Mouse (Mus musculus) forebrain, embryonic 10.5 days (tissue): ENCODE results near the gene Nagpa. TPM values are rescaled to one million over a fixed set of nuclear protein-coding genes. Genes with fewer than 3 reads are reported as not detected.
A peak's percentile ranks its signal among the peaks of the same experiment; 100 is the strongest.
"Not testable (repeated sequence)": the region's sequence is repeated elsewhere in the genome, so short reads cannot be mapped to it uniquely, and the experiment has no call there.

Experiments used
- DNase-seq: peaks from one replicate; pipeline ENCODE4 v3.0.0-alpha.2; 2017; ENCODE audit warnings: low spot score; ENCODE audit errors: extremely low spot score
- H3K27ac ChIP-seq: fragments of 300-500 bp; sonication (generic); 2 replicates; pipeline ENCODE4 v1.5.1; 2016; ENCODE audit warnings: mild to moderate bottlenecking
- H3K27me3 ChIP-seq: fragments of 300-500 bp; sonication (generic); 2 replicates; pipeline ENCODE4 v1.6.1; 2016; ENCODE audit warnings: mild to moderate bottlenecking; ENCODE audit not compliant: poor library complexity, severe bottlenecking
- H3K36me3 ChIP-seq: fragments of 300-500 bp; sonication (generic); replicated peaks from 2 replicates; pipeline ENCODE4 v1.6.1; 2016; ENCODE audit warnings: mild to moderate bottlenecking, moderate library complexity
- H3K4me1 ChIP-seq: fragments of 300-500 bp; sonication (generic); 2 replicates; pipeline ENCODE4 v1.6.1; 2016
- H3K4me3 ChIP-seq: fragments of 300-500 bp; sonication (generic); 2 replicates; pipeline ENCODE4 v1.5.1; 2016; ENCODE audit warnings: mild to moderate bottlenecking, moderate library complexity
- H3K9me3 ChIP-seq: fragments of 300-500 bp; sonication (generic); 2 replicates; pipeline ENCODE4 v1.6.1; 2016; ENCODE audit warnings: mild to moderate bottlenecking, moderate library complexity
- WGBS: fragments of 180-500 bp; shearing (Covaris S2); methylation state at CpG from one replicate; pipeline ENCODE4 v1.1.7; 2016; 5-methylcytosine and 5-hydroxymethylcytosine counted together
- polyA plus RNA-seq: library from polyadenylated mRNA; unstranded; fragments of >200 nt; fragmentation: Nextera tagmentation; extraction: Ambion mirVana; gene quantifications from 2 replicates; pipeline ENCODE4 v1.2.1, GENCODE M21; 2016

Nagpa gene
- 15.8 and 17.8 TPM in 2 replicates for polyA plus RNA-seq

GRCm38 (mm10) chr16:5203668-5204433 is at the start of gene Nagpa:
Gene Nagpa, minus strand, starts transcription at chr16:5204012.
- Histone ChIP-seq H3K4me1 (peaks cover 15% of the 10 kb centered on the region), H3K27ac (peak within 1 kb of the TSS; percentile 81)

DNA sequence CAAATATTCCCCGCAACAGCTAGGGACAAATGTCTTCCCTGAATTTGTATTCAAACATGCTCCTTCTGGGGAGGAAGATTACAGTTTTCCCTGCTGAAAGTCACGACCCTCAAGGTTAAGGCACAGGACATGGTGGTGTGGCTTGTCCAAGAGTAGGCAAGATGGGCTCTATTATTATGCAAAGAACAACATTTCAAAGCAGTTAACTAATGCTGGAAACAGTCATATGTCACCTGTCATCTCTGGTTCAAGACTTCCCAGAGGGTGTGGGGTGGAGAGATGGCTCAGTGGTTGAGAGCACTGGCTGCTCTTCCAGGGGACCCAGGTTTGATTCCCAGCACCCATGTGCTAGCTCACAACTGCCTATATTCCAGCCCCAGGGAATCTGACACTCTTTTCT is 48.4 kb upstream of the Nagpa start:
- no peak for DNase-seq
- peaks cover 46% of the 10 kb centered on the region for H3K36me3 ChIP-seq
- H3K27me3 ChIP-seq, result no peaks in the 10 kb centered on the region
- H3K4me3 ChIP-seq, result no peak overlapping the region
- H3K4me1 ChIP-seq, result peaks cover 25% of the 10 kb centered on the region
- 93% methylated on average over 2 of the region's 2 CpGs for WGBS
- H3K27ac ChIP-seq, result no peak overlapping the region
- no peaks in the 10 kb centered on the region for H3K9me3 ChIP-seq

More at GRCm38 (mm10) chr16:5203668-5204433, at the start of gene Nagpa:
- peaks cover 4% of the 10 kb centered on the region; the same call in 1 of the 2 replicates for H3K36me3 ChIP-seq
- WGBS, result 4% methylated on average over 40 of the region's 40 CpGs
- peaks cover 9% of the 10 kb centered on the region; the same call in 1 of the 2 replicates for H3K27me3 ChIP-seq
- peak within 1 kb of the TSS; percentile 90 for H3K4me3 ChIP-seq
- DNase-seq, result peak; percentile 85
- H3K9me3 ChIP-seq, result no peaks in the 10 kb centered on the region

- DNase-seq, result no peak
- H3K27me3 ChIP-seq, result no peaks in the 10 kb centered on the region
- 87% methylated on average over 3 of the region's 3 CpGs for WGBS
- H3K27ac ChIP-seq, result no peak overlapping the region
- H3K4me3 ChIP-seq, result no peak overlapping the region
- H3K9me3 ChIP-seq, result no peaks in the 10 kb centered on the region
- peaks cover 18% of the 10 kb centered on the region for H3K4me1 ChIP-seq
- peaks cover 58% of the 10 kb centered on the region for H3K36me3 ChIP-seq
These were observed 47.1 kb upstream of the Nagpa start for GRCm38 (mm10) chr16:5250891-5251290.

DNA sequence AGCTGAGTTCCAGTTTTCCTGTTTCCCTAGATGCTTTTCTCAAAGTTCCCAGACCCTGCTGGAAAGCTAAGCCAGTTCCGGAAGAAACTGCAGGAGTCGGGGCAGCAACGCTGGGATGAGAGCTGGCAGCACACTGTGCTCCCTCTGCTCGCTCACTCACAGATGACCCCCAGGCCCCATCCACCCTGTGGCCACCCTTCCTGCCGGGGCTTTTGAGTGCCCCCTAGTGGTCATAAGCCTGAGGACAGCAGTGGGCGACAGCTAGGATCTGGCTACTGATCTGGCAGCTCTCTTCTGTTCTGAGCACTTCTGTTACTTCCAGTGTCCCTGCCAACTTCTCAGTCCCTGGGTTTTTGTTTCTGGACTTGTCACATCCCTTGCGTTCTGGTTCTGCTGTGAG is 40.6 kb upstream of the Nagpa start:
- H3K9me3 ChIP-seq, result no peaks in the 10 kb centered on the region
- WGBS, result 36% methylated on average over 7 of the region's 7 CpGs

DNA sequence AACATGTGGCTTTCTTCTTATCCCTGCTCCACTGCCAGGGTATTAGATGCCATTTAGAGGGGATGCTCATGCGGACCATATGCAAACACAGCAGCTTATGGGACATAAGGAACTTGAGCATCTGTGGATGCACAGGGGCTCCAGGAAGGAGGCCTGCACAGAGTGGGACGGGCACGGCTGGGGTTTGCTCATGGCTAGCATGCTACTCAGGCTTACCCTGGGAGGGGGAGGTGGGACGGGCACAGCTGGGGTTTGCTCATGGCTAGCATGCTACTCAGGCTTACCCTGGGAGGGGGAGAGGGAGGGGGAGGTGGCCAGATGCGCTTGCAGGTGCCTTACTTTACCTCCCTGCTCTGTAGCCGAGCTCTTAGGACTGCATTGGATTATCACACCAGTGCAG is 39.1 kb upstream of the Nagpa start:
- H3K4me3 ChIP-seq, result no peak overlapping the region
- H3K9me3 ChIP-seq, result no peaks in the 10 kb centered on the region
- DNase-seq, result no peak
- H3K36me3 ChIP-seq, result peaks cover 85% of the 10 kb centered on the region
- WGBS, result 89% methylated on average over 6 of the region's 6 CpGs
- no peak overlapping the region for H3K27ac ChIP-seq
- H3K4me1 ChIP-seq, result no peaks in the 10 kb centered on the region
- H3K27me3 ChIP-seq, result no peaks in the 10 kb centered on the region

More for the DNA sequence above, 40.6 kb upstream of the Nagpa start:
- Histone ChIP-seq H3K36me3 (peaks cover 94% of the 10 kb centered on the region), H3K4me3 (no peak overlapping the region), H3K27me3 (no peaks in the 10 kb centered on the region), H3K4me1 (no peaks in the 10 kb centered on the region), H3K27ac (no peak overlapping the region)
- DNase-seq, result peak; percentile 58

DNA sequence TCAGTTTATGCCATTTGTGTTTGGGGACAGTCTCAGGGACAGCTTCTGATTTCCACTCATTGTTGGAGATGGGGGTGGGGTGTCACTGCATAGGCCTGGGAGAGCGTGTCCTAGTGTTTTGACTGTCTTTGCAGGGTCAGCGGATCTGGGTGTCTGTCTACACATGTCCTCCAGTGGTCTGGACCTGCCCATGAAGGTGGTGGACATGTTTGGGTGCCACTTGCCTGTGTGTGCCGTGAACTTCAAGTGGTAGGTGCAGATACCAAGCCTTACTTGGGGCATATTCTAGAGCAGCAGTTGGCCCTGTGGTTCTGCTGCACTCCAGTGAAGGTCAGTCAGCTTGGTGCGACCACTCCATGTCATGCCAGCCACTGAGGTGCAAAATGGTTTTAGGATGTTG is 38.5 kb upstream of the Nagpa start:
- no peak overlapping the region for H3K4me3 ChIP-seq
- DNase-seq, result no peak
- peaks cover 80% of the 10 kb centered on the region for H3K36me3 ChIP-seq
- 90% methylated on average over 4 of the region's 4 CpGs for WGBS
- no peaks in the 10 kb centered on the region for H3K27me3 ChIP-seq
- H3K27ac ChIP-seq, result no peak overlapping the region
- no peaks in the 10 kb centered on the region for H3K4me1 ChIP-seq
- no peaks in the 10 kb centered on the region for H3K9me3 ChIP-seq

GRCm38 (mm10) chr16:5233418-5234313 is 29.9 kb upstream of the Nagpa start, which contains the start of gene Alg1:
Gene Alg1, plus strand, starts transcription at chr16:5233621.
- Histone ChIP-seq H3K4me3 (peak within 1 kb of the TSS; percentile 91), H3K4me1 (peaks cover 16% of the 10 kb centered on the region), H3K9me3 (no peaks in the 10 kb centered on the region), H3K27me3 (no peaks in the 10 kb centered on the region), H3K27ac (peak within 1 kb of the TSS; percentile 84), H3K36me3 (peaks cover 6% of the 10 kb centered on the region)
- peak; percentile 93 for DNase-seq
- 3% methylated on average over 47 of the region's 47 CpGs for WGBS

- Histone ChIP-seq H3K9me3 (no peaks in the 10 kb centered on the region), H3K27ac (peak overlapping the region; percentile 84), H3K36me3 (peaks cover 6% of the 10 kb centered on the region), H3K27me3 (no peaks in the 10 kb centered on the region), H3K4me3 (peak overlapping the region; percentile 91), H3K4me1 (peaks cover 16% of the 10 kb centered on the region)
- 71% methylated on average over 4 of the region's 4 CpGs for WGBS
- no peak for DNase-seq
These were observed 29.2 kb upstream of the Nagpa start for GRCm38 (mm10) chr16:5232982-5233381.

GRCm38 (mm10) chr16:5228103-5228502 is 24.3 kb upstream of the Nagpa start:
- 80% methylated on average over 3 of the region's 3 CpGs for WGBS
- not testable (repeated sequence) for H3K27ac ChIP-seq, DNase-seq, H3K9me3 ChIP-seq, H3K27me3 ChIP-seq, H3K36me3 ChIP-seq, H3K4me3 ChIP-seq, H3K4me1 ChIP-seq

DNA sequence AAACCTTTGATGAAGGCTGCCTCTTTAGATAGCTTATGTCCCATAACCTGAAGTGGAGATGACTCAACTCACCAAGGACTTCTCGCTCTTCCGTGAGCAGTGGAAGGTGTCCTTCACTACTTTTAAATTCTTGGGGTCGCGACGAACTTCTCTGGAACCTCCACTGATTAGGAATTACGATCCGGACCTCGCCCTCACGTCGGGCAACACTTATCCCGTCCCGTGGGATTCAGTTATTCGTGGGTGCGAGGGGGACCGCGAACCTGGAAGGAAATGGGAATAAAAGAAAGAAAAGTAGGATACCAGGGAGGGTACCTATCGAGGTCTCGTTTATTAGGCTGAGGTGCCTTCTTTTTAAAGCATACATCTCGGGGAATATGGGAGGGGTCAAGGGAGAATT is 23.7 kb upstream of the Nagpa start:
- H3K4me3 ChIP-seq, H3K27me3 ChIP-seq, H3K36me3 ChIP-seq, H3K9me3 ChIP-seq, H3K4me1 ChIP-seq, DNase-seq, H3K27ac ChIP-seq: not testable (repeated sequence)
- 85% methylated on average over 19 of the region's 19 CpGs for WGBS

DNA sequence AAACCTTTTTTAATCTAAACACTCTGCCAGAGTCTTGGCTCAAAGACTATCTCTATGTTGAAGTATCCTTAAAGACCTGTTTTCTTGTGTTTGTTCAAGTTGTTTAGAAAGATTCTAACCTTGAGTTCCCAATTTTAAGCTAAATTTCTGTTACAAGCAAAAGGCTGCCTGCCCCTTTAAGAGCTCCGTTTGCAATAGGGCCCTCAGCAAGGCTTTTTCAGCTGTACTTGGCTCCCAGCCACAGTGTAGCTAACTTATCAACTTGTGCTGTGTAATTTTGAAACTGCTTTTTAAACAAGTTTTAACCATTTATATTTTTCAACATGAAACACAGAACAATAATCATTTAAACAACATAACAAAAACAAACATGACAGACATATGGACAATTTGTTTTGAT is 22.7 kb upstream of the Nagpa start:
- DNase-seq, H3K27ac ChIP-seq, H3K4me1 ChIP-seq, H3K27me3 ChIP-seq, H3K36me3 ChIP-seq, H3K9me3 ChIP-seq, H3K4me3 ChIP-seq: not testable (repeated sequence)
- WGBS, result 28% methylated on average over 1 of the region's 1 CpGs

DNA sequence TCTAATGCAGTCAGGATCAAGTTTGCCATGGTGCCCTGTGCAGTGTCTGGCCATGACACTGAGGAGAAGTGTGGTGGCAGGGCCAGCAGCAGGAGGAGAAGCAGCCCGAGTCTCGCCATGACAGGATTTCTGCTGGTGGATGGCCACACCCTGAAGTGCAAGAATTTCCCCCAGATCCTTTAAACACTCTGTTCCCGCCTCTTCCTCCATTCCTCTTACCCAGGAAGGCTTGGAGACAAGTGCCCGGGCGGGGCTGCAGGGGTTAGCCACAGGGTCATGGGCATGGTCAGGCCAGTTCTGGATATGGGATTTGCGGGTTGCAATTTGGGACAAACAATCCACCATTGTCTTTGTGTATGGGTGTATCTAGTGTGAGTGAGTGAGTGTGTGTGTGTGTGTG is 18.3 kb upstream of the Nagpa start, which contains the start of gene AU021092:
Gene AU021092 (minus strand): TSS at position 160 of the 400 bp plus-strand sequence.
- Histone ChIP-seq H3K36me3 (no peaks in the 10 kb centered on the region), H3K27me3 (no peaks in the 10 kb centered on the region), H3K4me1 (no peaks in the 10 kb centered on the region), H3K27ac (no peak within 1 kb of the TSS), H3K4me3 (no peak within 1 kb of the TSS), H3K9me3 (no peaks in the 10 kb centered on the region)
- no peak for DNase-seq
- 80% methylated on average over 6 of the region's 6 CpGs for WGBS

DNA sequence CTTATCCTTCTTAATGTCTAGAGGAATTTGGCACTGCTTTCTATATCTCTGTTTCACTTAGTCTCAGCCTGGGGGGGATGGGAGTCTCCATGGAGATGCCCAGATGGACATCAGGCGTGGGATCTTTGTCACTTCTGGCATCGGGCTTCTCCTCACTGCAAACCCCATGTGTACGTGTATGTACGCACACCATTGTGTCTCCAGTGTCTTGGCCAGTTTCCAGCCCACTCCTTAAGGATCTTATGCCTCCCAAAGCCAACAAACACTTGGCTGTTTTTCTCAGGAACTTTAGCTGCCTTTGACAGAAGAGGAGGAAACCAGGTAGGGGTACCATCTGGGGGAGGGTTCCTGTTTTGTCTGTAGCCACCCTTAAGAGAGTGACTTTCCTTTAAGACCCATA is 17.6 kb upstream of the Nagpa start:
- Histone ChIP-seq H3K36me3 (no peaks in the 10 kb centered on the region), H3K27me3 (no peaks in the 10 kb centered on the region), H3K9me3 (no peaks in the 10 kb centered on the region), H3K4me1 (no peaks in the 10 kb centered on the region), H3K4me3 (no peak overlapping the region), H3K27ac (no peak overlapping the region)
- 85% methylated on average over 4 of the region's 4 CpGs for WGBS
- no peak for DNase-seq
